ENCODE assay signal across 10 mouse cellular contexts in genomic region chr4:135870227-135871023, GRCm38 (mm10). TPM values are rescaled to one million over a fixed set of nuclear protein-coding genes. Genes with fewer than 3 reads are reported as not detected.
DNase-seq lines count a peak whose midpoint lies in the region; ATAC-seq and TF ChIP-seq lines count a peak whose summit lies in the region.
"Had no signal": no experiment of that assay in that cellular context is flagged by ENCODE, and none has a peak within 500 bp of the region (broad histone marks: within the 10 kb centered on the region; RNA-seq: fewer than 3 reads in every experiment).

No protein-coding gene starts in this region.

- 0 out of 2 replicates have a peak overlapping the region, but pooled peaks have one; percentile 20 for H3K27ac ChIP-seq in left cerebral cortex, adult 2 months
- H3K27ac ChIP-seq in forebrain, embryonic 13.5 days: no peak overlapping the region
- no peak overlapping the region for H3K27ac ChIP-seq in intestine, embryonic 16.5 days (ENCODE audit: low read length)
- H3K27ac ChIP-seq in neural tube, embryonic 13.5 days (replicated peaks): peak overlapping the region; percentile 23; the same call in 1 of the 2 replicates

- ATAC-seq in forebrain, embryonic 13.5 days: no peak
- ATAC-seq in intestine, embryonic 16.5 days: no peak
- ATAC-seq in neural tube, embryonic 13.5 days (ENCODE audit: low read depth): no peak

- H3K27me3 ChIP-seq in forebrain, embryonic 13.5 days: no peaks in the 10 kb centered on the region
- no peaks in the 10 kb centered on the region for H3K27me3 ChIP-seq in intestine, embryonic 16.5 days (replicated peaks; ENCODE audit: control insufficient read depth, insufficient read depth, low read length)
- H3K27me3 ChIP-seq in neural tube, embryonic 13.5 days: no peaks in the 10 kb centered on the region

- 35% methylated on average over 2 of the region's 2 CpGs for WGBS in forebrain, embryonic 13.5 days
- WGBS in intestine, embryonic 16.5 days: 16% methylated on average over 2 of the region's 2 CpGs
- 35% methylated on average over 2 of the region's 2 CpGs for WGBS in neural tube, embryonic 13.5 days

- intact Hi-C loops in left cerebral cortex, adult 2 months (cut with DNase I): no loop called here

- no peak for TF ChIP-seq CTCF in left cerebral cortex, adult 2 months (IDR thresholded peaks at IDR 0.05)

- H3K4me1 ChIP-seq in forebrain, embryonic 13.5 days: peaks cover 47% of the 10 kb centered on the region
- peaks cover 26% of the 10 kb centered on the region for H3K4me1 ChIP-seq in intestine, embryonic 16.5 days (ENCODE audit: control insufficient read depth, insufficient read depth, low read length)
- peaks cover 40% of the 10 kb centered on the region for H3K4me1 ChIP-seq in neural tube, embryonic 13.5 days (replicated peaks)

- H3K9ac ChIP-seq in forebrain, embryonic 13.5 days: peak overlapping the region; percentile 54
- no peak overlapping the region; the same call in 1 of the 2 replicates for H3K9ac ChIP-seq in intestine, embryonic 16.5 days (ENCODE audit: low read depth, low read length)
- H3K9ac ChIP-seq in neural tube, embryonic 13.5 days: peak overlapping the region; percentile 55; the same call in 1 of the 2 replicates

- peak overlapping the region; percentile 13 for H3K4me3 ChIP-seq in left cerebral cortex, adult 2 months
- peak overlapping the region; percentile 21 for H3K4me3 ChIP-seq in forebrain, embryonic 13.5 days
- peak overlapping the region; percentile 18; the same call in 1 of the 2 replicates for H3K4me3 ChIP-seq in intestine, embryonic 16.5 days (ENCODE audit: low read length)
- peak overlapping the region; percentile 9; the same call in 1 of the 2 replicates for H3K4me3 ChIP-seq in neural tube, embryonic 13.5 days

- DNase-seq in left cerebral cortex, adult 2 months (ENCODE audit: extremely low spot score in 1 of 2, low spot score in 2 of 2): no peak
- no peak for DNase-seq in left cerebral cortex, adult 8-10 months (ENCODE audit: low spot score in 2 of 2)
- DNase-seq in yolk sac, embryonic 10.5 days (ENCODE audit: low spot score): no peak
- no peak for DNase-seq in layer of hippocampus, postnatal 10 days (ENCODE audit: low spot score in 2 of 2)
- DNase-seq: cerebellum, adult 11 months; lung, adult 2 months; right cerebral cortex, postnatal 25 days had no signal

- H3K4me2 ChIP-seq in forebrain, embryonic 13.5 days: peak overlapping the region; percentile 49
- peak overlapping the region; percentile 28 for H3K4me2 ChIP-seq in intestine, embryonic 16.5 days (ENCODE audit: low read depth, low read length)
- H3K4me2 ChIP-seq in neural tube, embryonic 13.5 days: peak overlapping the region; percentile 87

- no peaks in the 10 kb centered on the region for H3K9me3 ChIP-seq in forebrain, embryonic 13.5 days (replicated peaks)
- H3K9me3 ChIP-seq in intestine, embryonic 16.5 days (ENCODE audit: control insufficient read depth, low read length): no peaks in the 10 kb centered on the region
- no peaks in the 10 kb centered on the region for H3K9me3 ChIP-seq in neural tube, embryonic 13.5 days

- H3K36me3 ChIP-seq in forebrain, embryonic 13.5 days (ENCODE audit: poor library complexity, severe bottlenecking): peaks cover 33% of the 10 kb centered on the region
- H3K36me3 ChIP-seq in intestine, embryonic 16.5 days (ENCODE audit: control insufficient read depth, insufficient read depth, low read length): no peaks in the 10 kb centered on the region; the same call in 1 of the 2 replicates
- H3K36me3 ChIP-seq in neural tube, embryonic 13.5 days: peaks cover 15% of the 10 kb centered on the region; the same call in 1 of the 2 replicates

RNA-seq across cellular contexts. Expression of gene Pnrc2, which starts 3.2 kb away (rescaled TPM):
- total RNA-seq in left cerebral cortex, adult 2 months (2021): 10 to 100 TPM; 41.1 to 41.7 TPM
- 10 to 100 TPM; 39.6 to 49.8 (median 44.9) TPM for total RNA-seq in left cerebral cortex, adult 8-10 months (2022)
- polyA plus RNA-seq in forebrain, embryonic 13.5 days (2015; fragmentation: Nextera tagmentation; extraction: Ambion mirVana): 180 and 185 TPM in 2 replicates
- 165 and 171 TPM in 2 replicates for polyA plus RNA-seq in intestine, embryonic 16.5 days (2015; fragmentation: Nextera tagmentation; extraction: Ambion mirVana)
- 109 and 122 TPM in 2 replicates for polyA plus RNA-seq in neural tube, embryonic 13.5 days (2015; fragmentation: Nextera tagmentation; extraction: Ambion mirVana)
- 10 to 100 TPM; 59.0 to 80.1 TPM for total RNA-seq in layer of hippocampus, postnatal 10 days (2021)

RNA-seq across cellular contexts. Expression of gene Srsf10, which starts 14.9 kb away (rescaled TPM):
- 10 to 100 TPM; 70.8 to 82.2 TPM for total RNA-seq in left cerebral cortex, adult 2 months (2021)
- 10 to 100 TPM; 60.1 to 69.5 (median 63.3) TPM for total RNA-seq in left cerebral cortex, adult 8-10 months (2022)
- 341 and 352 TPM in 2 replicates for polyA plus RNA-seq in forebrain, embryonic 13.5 days (2015; fragmentation: Nextera tagmentation; extraction: Ambion mirVana)
- 146 and 157 TPM in 2 replicates for polyA plus RNA-seq in intestine, embryonic 16.5 days (2015; fragmentation: Nextera tagmentation; extraction: Ambion mirVana)
- 198 and 233 TPM in 2 replicates for polyA plus RNA-seq in neural tube, embryonic 13.5 days (2015; fragmentation: Nextera tagmentation; extraction: Ambion mirVana)
- 10 to 100 TPM; 86.7 to 88.2 TPM for total RNA-seq in layer of hippocampus, postnatal 10 days (2021)

RNA-seq across cellular contexts. Expression of gene Cnr2, which starts 24.8 kb away (rescaled TPM):
- under 1 TPM in 1 of 2 experiments, not detected in 1; 0.11 TPM for total RNA-seq in left cerebral cortex, adult 2 months (2021)
- total RNA-seq in left cerebral cortex, adult 8-10 months (2022): under 1 TPM; 0.13 to 0.74 (median 0.40) TPM
- 0.13 and 0.21 TPM in 2 replicates for polyA plus RNA-seq in forebrain, embryonic 13.5 days (2015; fragmentation: Nextera tagmentation; extraction: Ambion mirVana)
- polyA plus RNA-seq in intestine, embryonic 16.5 days (2015; fragmentation: Nextera tagmentation; extraction: Ambion mirVana): 0.43 and 0.66 TPM in 2 replicates
- 0.12 and 0.25 TPM in 2 replicates for polyA plus RNA-seq in neural tube, embryonic 13.5 days (2015; fragmentation: Nextera tagmentation; extraction: Ambion mirVana)
- total RNA-seq in layer of hippocampus, postnatal 10 days (2021): under 1 TPM; 0.18 to 0.22 TPM

RNA-seq across cellular contexts. Expression of gene Fuca1, which starts 50.1 kb away (rescaled TPM):
- 10 to 100 TPM; 34.9 to 37.9 TPM for total RNA-seq in left cerebral cortex, adult 2 months (2021)
- total RNA-seq in left cerebral cortex, adult 8-10 months (2022): 10 to 100 TPM; 33.5 to 54.6 (median 51.0) TPM
- polyA plus RNA-seq in forebrain, embryonic 13.5 days (2015; fragmentation: Nextera tagmentation; extraction: Ambion mirVana): 41.7 and 56.6 TPM in 2 replicates
- 214 and 254 TPM in 2 replicates for polyA plus RNA-seq in intestine, embryonic 16.5 days (2015; fragmentation: Nextera tagmentation; extraction: Ambion mirVana)
- polyA plus RNA-seq in neural tube, embryonic 13.5 days (2015; fragmentation: Nextera tagmentation; extraction: Ambion mirVana): 53.8 and 63.6 TPM in 2 replicates
- total RNA-seq in layer of hippocampus, postnatal 10 days (2021): 10 to 100 TPM; 50.9 to 56.1 TPM

Comparison
In these comparisons a context has a peak if more than half of its experiments do, and no peak if none do; other contexts are left out.
1. H3K27ac ChIP-seq: peak in left cerebral cortex, adult 2 months (single experiment) and neural tube, embryonic 13.5 days (single experiment); none in forebrain, embryonic 13.5 days (single experiment) and intestine, embryonic 16.5 days (single experiment).
2. H3K4me2 ChIP-seq: peak in every context shown above with its lines; median percentile 87 in neural tube, embryonic 13.5 days; 49 in forebrain, embryonic 13.5 days; 28 in intestine, embryonic 16.5 days.
3. Peak in every context shown above with its lines, with median percentiles within 50 percentile points of each other: H3K4me3 ChIP-seq.